Mouse (Mus musculus): ENCODE measurements around the gene Inpp4a. TPM values are rescaled to one million over a fixed set of nuclear protein-coding genes. Genes with fewer than 3 reads are reported as not detected.
A peak's percentile ranks its signal among the peaks of the same experiment; 100 is the strongest.

Inpp4a gene
- polyA plus RNA-seq, 1 experiment, result 85.7 TPM

- no peak overlapping the region for H3K4me3 ChIP-seq (ENCODE audit: insufficient read depth, low read length)
- no peak overlapping the region for H3K27ac ChIP-seq (ENCODE audit: insufficient read depth, low read length)
- H3K4me1 ChIP-seq (ENCODE audit: control insufficient read depth, insufficient read depth, low read length), result peaks cover 4% of the 10 kb centered on the region; the same call in 1 of the 2 replicates
- TF ChIP-seq CTCF (IDR thresholded peaks at IDR 0.05; ENCODE audit: extremely low read depth, insufficient read depth, low read length), result no peak
- no peak for TF ChIP-seq POLR2A (IDR thresholded peaks at IDR 0.05; ENCODE audit: extremely low read depth, insufficient read depth, low read length)
Observed at GRCm38 (mm10) chr1:37298904-37299303, 761 bp upstream of the Inpp4a start.

DNA sequence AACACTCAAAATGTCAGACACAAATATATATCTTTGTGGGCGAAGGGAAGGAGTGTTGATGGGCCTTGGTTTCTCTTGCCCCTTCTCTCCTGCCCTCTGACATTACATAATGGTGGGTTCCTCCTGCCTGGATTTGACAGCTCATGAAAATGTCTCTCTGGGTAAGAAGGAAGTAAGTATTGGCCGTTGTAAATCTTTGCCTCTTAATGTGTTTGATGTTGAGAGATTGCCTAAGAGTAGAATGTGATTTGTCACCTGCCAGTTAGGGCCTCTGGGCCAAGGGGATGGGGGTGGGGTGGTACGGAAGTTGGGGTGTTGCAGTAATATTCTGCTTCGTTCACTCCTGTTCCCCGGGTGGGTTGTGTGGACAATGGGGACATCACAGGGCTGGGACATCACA, 985 bp downstream of the Inpp4a start:
- peak overlapping the region; percentile 99 for H3K4me3 ChIP-seq (ENCODE audit: insufficient read depth, low read length)
- TF ChIP-seq CTCF (IDR thresholded peaks at IDR 0.05; ENCODE audit: extremely low read depth, insufficient read depth, low read length) (no peak), POLR2A (IDR thresholded peaks at IDR 0.05; ENCODE audit: extremely low read depth, insufficient read depth, low read length) (no peak)
- peak overlapping the region; percentile 51; the same call in 1 of the 2 replicates for H3K27ac ChIP-seq (ENCODE audit: insufficient read depth, low read length)

DNA sequence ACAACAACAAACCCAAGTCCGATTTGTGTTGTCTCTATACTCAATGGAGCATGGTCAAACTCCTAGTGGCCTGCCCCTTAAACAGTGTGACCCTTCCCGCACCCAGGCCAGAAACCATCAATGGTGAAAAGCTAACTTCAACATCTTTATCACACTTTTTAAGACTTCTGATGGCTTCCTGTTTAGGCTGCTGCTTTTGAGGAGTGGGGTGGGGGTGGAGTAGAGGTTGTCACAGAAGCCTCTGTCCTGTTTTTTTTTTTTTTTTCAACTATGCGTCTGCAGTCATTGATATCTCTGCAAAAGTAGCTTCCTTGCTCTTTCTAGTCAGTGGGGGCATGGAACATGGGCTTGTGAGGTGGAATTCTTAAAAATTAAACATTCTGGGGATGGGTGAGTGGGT, 3.1 kb downstream of the Inpp4a start:
- TF ChIP-seq CTCF (IDR thresholded peaks at IDR 0.05; ENCODE audit: extremely low read depth, insufficient read depth, low read length), result no peak
- no peak for TF ChIP-seq POLR2A (IDR thresholded peaks at IDR 0.05; ENCODE audit: extremely low read depth, insufficient read depth, low read length)

More for the DNA sequence above, 985 bp downstream of the Inpp4a start:
- peaks cover 4% of the 10 kb centered on the region; the same call in 1 of the 2 replicates for H3K4me1 ChIP-seq (ENCODE audit: control insufficient read depth, insufficient read depth, low read length)

GRCm38 (mm10) chr1:37305691-37306287, 6.1 kb downstream of the Inpp4a start:
- H3K27ac ChIP-seq (ENCODE audit: insufficient read depth, low read length), result no peak overlapping the region
- TF ChIP-seq CTCF (IDR thresholded peaks at IDR 0.05; ENCODE audit: extremely low read depth, insufficient read depth, low read length) (no peak), POLR2A (IDR thresholded peaks at IDR 0.05; ENCODE audit: extremely low read depth, insufficient read depth, low read length) (no peak)
- no peak overlapping the region for H3K4me3 ChIP-seq (ENCODE audit: insufficient read depth, low read length)
- peaks cover 7% of the 10 kb centered on the region; the same call in 1 of the 2 replicates for H3K4me1 ChIP-seq (ENCODE audit: control insufficient read depth, insufficient read depth, low read length)

More for the DNA sequence above, 3.1 kb downstream of the Inpp4a start:
- Histone ChIP-seq H3K4me1 (ENCODE audit: control insufficient read depth, insufficient read depth, low read length) (peaks cover 4% of the 10 kb centered on the region; the same call in 1 of the 2 replicates), H3K4me3 (ENCODE audit: insufficient read depth, low read length) (no peak overlapping the region), H3K27ac (ENCODE audit: insufficient read depth, low read length) (no peak overlapping the region)

DNA sequence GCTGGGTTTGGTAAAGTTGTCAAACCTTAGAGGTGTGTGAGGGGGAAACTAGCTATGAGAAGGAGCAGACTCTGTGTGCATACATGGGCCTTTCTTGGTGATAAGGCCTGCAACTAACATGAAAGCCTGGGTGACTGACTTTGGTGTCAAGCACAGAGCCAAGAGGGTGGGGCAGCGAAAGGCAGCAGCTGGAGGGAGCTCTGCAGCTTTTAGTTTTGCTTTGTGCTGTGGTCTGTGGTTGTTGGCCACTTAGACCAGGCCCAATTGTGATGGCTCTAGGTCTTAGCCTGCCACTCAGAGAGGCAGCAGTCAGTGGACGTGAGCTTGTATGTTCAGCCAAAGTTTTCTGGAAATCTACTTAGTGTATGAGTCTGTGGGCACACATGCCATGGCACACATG, 7.9 kb downstream of the Inpp4a start:
- no peak for TF ChIP-seq POLR2A (IDR thresholded peaks at IDR 0.05; ENCODE audit: extremely low read depth, insufficient read depth, low read length)
- TF ChIP-seq CTCF (IDR thresholded peaks at IDR 0.05; ENCODE audit: extremely low read depth, insufficient read depth, low read length), result no peak
- Histone ChIP-seq H3K4me1 (ENCODE audit: control insufficient read depth, insufficient read depth, low read length) (peaks cover 4% of the 10 kb centered on the region; the same call in 1 of the 2 replicates), H3K4me3 (ENCODE audit: insufficient read depth, low read length) (no peak overlapping the region), H3K27ac (ENCODE audit: insufficient read depth, low read length) (no peak overlapping the region)

DNA sequence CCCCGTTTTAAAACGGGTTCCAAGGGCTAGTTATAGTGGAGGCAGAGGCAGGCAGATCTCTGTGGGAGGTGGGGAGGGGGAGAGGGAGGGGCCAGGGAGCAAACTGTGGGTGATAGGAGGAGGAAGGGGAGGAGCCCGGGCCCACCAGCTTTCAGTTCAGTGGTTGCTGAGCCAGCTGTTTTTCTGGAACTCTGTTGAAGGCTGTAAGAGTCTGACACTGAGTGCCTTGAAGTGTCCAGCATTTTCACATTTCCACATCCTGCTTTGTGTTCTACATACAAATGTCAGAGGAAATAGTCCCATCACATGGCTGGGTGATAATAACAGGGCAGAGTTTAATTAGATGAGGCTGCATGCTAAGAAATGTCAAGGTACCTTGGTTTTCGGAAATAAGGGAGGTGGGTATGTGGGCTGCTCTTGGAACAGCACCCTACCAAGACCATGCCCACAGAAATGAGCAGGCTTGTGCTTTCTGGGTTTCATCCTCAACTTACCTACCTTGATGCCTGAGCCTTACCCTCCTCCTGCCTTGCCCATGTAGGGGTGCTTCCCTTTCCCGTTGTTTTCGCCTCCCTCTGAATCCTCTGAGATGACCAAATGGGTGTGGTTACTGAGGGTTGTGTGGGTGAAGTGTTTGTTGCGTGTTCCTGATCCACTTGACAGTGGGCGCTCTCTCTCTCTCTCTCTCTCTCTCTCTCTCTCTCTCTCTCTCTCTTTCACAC, 8.5 kb downstream of the Inpp4a start:
- H3K4me3 ChIP-seq (ENCODE audit: insufficient read depth, low read length), result no peak overlapping the region
- no peak overlapping the region for H3K27ac ChIP-seq (ENCODE audit: insufficient read depth, low read length)
- TF ChIP-seq POLR2A (IDR thresholded peaks at IDR 0.05; ENCODE audit: extremely low read depth, insufficient read depth, low read length) (no peak), CTCF (IDR thresholded peaks at IDR 0.05; ENCODE audit: extremely low read depth, insufficient read depth, low read length) (no peak)
- peaks cover 4% of the 10 kb centered on the region; the same call in 1 of the 2 replicates for H3K4me1 ChIP-seq (ENCODE audit: control insufficient read depth, insufficient read depth, low read length)

DNA sequence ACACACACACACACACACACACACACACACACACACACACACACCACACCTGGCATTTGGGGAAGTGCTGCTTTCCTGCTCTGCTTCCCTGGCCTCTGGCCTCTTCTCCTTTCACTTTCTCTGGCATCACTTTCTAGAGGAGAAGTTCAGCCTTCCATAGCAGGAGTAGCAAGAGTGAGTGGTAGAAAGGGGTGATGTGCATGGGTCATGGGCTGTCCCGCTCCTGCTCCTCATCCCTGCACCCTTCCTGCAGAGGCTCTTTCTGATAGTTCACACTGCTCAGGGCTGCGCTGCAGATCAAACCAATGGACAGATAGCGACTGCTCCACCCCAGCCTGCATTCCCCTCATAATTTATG, 9.1 kb downstream of the Inpp4a start:
- no peak for TF ChIP-seq POLR2A (IDR thresholded peaks at IDR 0.05; ENCODE audit: extremely low read depth, insufficient read depth, low read length)
- no peak for TF ChIP-seq CTCF (IDR thresholded peaks at IDR 0.05; ENCODE audit: extremely low read depth, insufficient read depth, low read length)
- Histone ChIP-seq H3K27ac (ENCODE audit: insufficient read depth, low read length) (no peak overlapping the region), H3K4me3 (ENCODE audit: insufficient read depth, low read length) (no peak overlapping the region), H3K4me1 (ENCODE audit: control insufficient read depth, insufficient read depth, low read length) (peaks cover 3% of the 10 kb centered on the region; the same call in 1 of the 2 replicates)

GRCm38 (mm10) chr1:37309939-37310515, 10.4 kb downstream of the Inpp4a start:
- no peak overlapping the region for H3K27ac ChIP-seq (ENCODE audit: insufficient read depth, low read length)
- H3K4me3 ChIP-seq (ENCODE audit: insufficient read depth, low read length), result no peak overlapping the region
- H3K4me1 ChIP-seq (ENCODE audit: control insufficient read depth, insufficient read depth, low read length), result peaks cover 4% of the 10 kb centered on the region; the same call in 1 of the 2 replicates
- no peak for TF ChIP-seq POLR2A (IDR thresholded peaks at IDR 0.05; ENCODE audit: extremely low read depth, insufficient read depth, low read length)
- TF ChIP-seq CTCF (IDR thresholded peaks at IDR 0.05; ENCODE audit: extremely low read depth, insufficient read depth, low read length), result no peak

DNA sequence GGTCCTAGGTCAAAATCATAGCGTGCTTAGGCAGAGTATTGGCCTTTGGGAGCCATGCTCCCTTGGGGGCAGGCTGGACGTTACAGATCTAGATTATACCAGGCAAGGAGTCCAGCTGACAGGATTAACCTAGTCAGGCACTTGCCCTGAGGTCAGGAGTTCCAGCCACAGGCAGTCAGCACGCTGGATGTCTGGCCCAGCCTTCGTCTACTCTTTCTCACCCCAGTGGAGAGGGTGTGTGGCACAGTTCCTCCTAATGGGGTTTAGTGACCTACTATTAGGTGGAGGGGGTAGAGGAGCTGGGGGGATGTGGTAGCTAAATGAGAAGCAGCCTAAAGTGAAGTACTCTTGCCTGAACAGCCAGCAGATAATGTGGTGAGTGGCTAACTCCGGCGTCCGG, 14.7 kb downstream of the Inpp4a start:
- H3K4me1 ChIP-seq (ENCODE audit: control insufficient read depth, insufficient read depth, low read length), result 0 out of 2 replicates have a peak, but pooled peaks cover 2% of the 10 kb centered on the region
- no peak overlapping the region for H3K27ac ChIP-seq (ENCODE audit: insufficient read depth, low read length)
- H3K4me3 ChIP-seq (ENCODE audit: insufficient read depth, low read length), result no peak overlapping the region
- TF ChIP-seq CTCF (IDR thresholded peaks at IDR 0.05; ENCODE audit: extremely low read depth, insufficient read depth, low read length) (no peak), POLR2A (IDR thresholded peaks at IDR 0.05; ENCODE audit: extremely low read depth, insufficient read depth, low read length) (no peak)
